Mouse (Mus musculus): ENCODE measurements around the gene Gm8297.
"Not testable (repeated sequence)": the region's sequence is repeated elsewhere in the genome, so short reads cannot be mapped to it uniquely, and the experiment has no call there.

Gene Gm8297

GRCm38 (mm10) chr14:4983635-4984034 lies at the start of gene Gm8297:
Gene Gm8297, plus strand, starts transcription at chr14:4983935.
- not testable (repeated sequence) for DNase-seq (ENCODE audit: extremely low spot score, low read depth, low spot score)

- not testable (repeated sequence) for DNase-seq (ENCODE audit: extremely low spot score, low read depth, low spot score)
These were observed 31.9 kb downstream of the Gm8297 start, which contains the start of gene Gm3298 for GRCm38 (mm10) chr14:5015591-5015990. Gene Gm3298, plus strand, starts transcription at chr14:5015891.
